Mouse (Mus musculus) liver, embryonic 16.5 days (tissue): ENCODE results near the gene Gm49673. TPM values are rescaled to one million over a fixed set of nuclear protein-coding genes. Genes with fewer than 3 reads are reported as not detected.
"Not testable (repeated sequence)": the region's sequence is repeated elsewhere in the genome, so short reads cannot be mapped to it uniquely, and the experiment has no call there.

Experiments used
- ATAC-seq: fragments of 200-750 bp; cut with Nextera tagmentation; 2 replicates; pipeline ENCODE4 v1.8.0; 2017; ENCODE audit warnings: low read depth, mild to moderate bottlenecking, moderate number of reproducible peaks, moderate library complexity
- H3K27ac ChIP-seq: fragments of 300-500 bp; sonication (generic); 2 replicates; pipeline ENCODE4 v1.5.1; 2014; ENCODE audit warnings: mild to moderate bottlenecking, low read length
- H3K27me3 ChIP-seq: fragments of 300-500 bp; sonication (generic); 2 replicates; pipeline ENCODE4 v1.6.1; 2014; ENCODE audit warnings: low read depth, low read length, mixed read lengths; ENCODE audit not compliant: control insufficient read depth, insufficient read depth
- H3K36me3 ChIP-seq: fragments of 300-500 bp; sonication (generic); 2 replicates; pipeline ENCODE4 v1.6.1; 2014; ENCODE audit warnings: mild to moderate bottlenecking; ENCODE audit not compliant: control insufficient read depth, insufficient read depth
- H3K4me1 ChIP-seq: fragments of 300-500 bp; sonication (generic); 2 replicates; pipeline ENCODE4 v1.6.1; 2014; ENCODE audit warnings: low read depth, low read length, mixed read lengths; ENCODE audit not compliant: control insufficient read depth
- H3K4me2 ChIP-seq: fragments of 300-500 bp; sonication (generic); 2 replicates; pipeline ENCODE4 v1.6.1; 2014; ENCODE audit warnings: low read depth, low read length, mixed read lengths
- H3K4me3 ChIP-seq: fragments of 300-500 bp; sonication (generic); 2 replicates; pipeline ENCODE4 v1.5.1; 2014; ENCODE audit warnings: low read depth, mild to moderate bottlenecking, low read length
- H3K9ac ChIP-seq: fragments of 300-500 bp; sonication (generic); 2 replicates; pipeline ENCODE4 v1.6.1; 2014; ENCODE audit warnings: low read depth, low read length
- H3K9me3 ChIP-seq: fragments of 300-500 bp; sonication (generic); replicated peaks from 2 replicates; pipeline ENCODE4 v1.6.1; 2016; ENCODE audit warnings: low read length; ENCODE audit not compliant: control insufficient read depth
- WGBS: fragments of 180-500 bp; shearing (Covaris S2); extraction: QIAGEN DNeasy Blood & Tissue Kit; methylation state at CpG from one replicate; pipeline ENCODE4 v1.1.7; 2014; ENCODE audit not compliant: insufficient replicate concordance; 5-methylcytosine and 5-hydroxymethylcytosine counted together
- polyA plus RNA-seq: library from polyadenylated mRNA; unstranded; fragments of >200 nt; fragmentation: Nextera tagmentation; extraction: Ambion mirVana; gene quantifications from 2 replicates; pipeline ENCODE4 v1.2.1, GENCODE M21; 2015

Gene Gm49673
- polyA plus RNA-seq, 1 experiment from 2014 or later: not detected

GRCm38 (mm10) chr17:8143802-8144673, 3.5 kb downstream of the Gm49673 start:
- not testable (repeated sequence) for H3K9ac ChIP-seq
- 70% methylated on average over 13 of the region's 14 CpGs for WGBS

DNA sequence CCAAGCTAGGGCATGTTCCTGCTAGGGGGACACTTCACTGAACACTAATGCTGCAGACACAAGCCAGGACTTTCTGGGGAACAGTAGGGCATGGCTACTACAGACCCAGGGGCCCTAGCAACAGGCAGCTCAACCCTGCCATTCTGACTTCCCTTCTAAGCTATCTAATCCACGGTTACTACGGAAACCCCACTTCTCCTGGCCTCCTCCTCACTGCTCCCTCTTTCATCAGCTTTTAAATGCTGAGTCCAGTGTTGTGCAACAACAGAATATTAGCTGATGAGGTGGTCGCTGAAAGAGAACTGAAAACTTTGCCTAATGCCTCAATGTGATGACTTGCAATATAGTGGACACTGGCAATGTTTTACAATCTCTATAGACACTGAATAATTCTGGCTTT, 7.4 kb downstream of the Gm49673 start:
- H3K9me3 ChIP-seq, H3K36me3 ChIP-seq, H3K27ac ChIP-seq, H3K4me3 ChIP-seq, H3K4me1 ChIP-seq, H3K4me2 ChIP-seq, H3K9ac ChIP-seq, ATAC-seq, H3K27me3 ChIP-seq: not testable (repeated sequence)
- 58% methylated on average over 3 of the region's 3 CpGs for WGBS

More at GRCm38 (mm10) chr17:8143802-8144673, 3.5 kb downstream of the Gm49673 start:
- not testable (repeated sequence) for H3K9me3 ChIP-seq, H3K36me3 ChIP-seq, H3K4me3 ChIP-seq, H3K27me3 ChIP-seq, ATAC-seq, H3K4me2 ChIP-seq, H3K4me1 ChIP-seq, H3K27ac ChIP-seq

DNA sequence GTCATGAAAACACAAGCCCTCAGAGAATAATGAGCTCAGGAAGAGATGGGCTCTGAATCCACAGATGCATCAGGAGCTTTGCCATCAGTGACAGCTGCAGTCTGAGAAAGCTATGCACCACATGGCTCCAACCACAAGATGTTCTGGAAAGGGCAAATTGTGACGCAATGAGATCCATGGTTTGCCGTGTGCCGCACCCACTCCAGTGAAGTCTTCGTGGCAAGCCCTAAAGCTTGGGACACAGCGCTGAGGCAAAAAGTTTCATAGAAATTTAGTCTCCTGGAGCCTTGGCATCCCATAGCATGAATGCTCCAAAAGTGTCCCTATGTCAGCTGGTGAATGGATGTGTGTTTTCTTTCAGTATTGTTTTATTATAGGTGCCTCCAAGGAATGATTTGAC, 9.5 kb downstream of the Gm49673 start:
- H3K36me3 ChIP-seq, H3K4me2 ChIP-seq, H3K9me3 ChIP-seq, H3K27me3 ChIP-seq, H3K27ac ChIP-seq, H3K4me1 ChIP-seq, H3K4me3 ChIP-seq, ATAC-seq, H3K9ac ChIP-seq: not testable (repeated sequence)
- 91% methylated on average over 5 of the region's 5 CpGs for WGBS

GRCm38 (mm10) chr17:8130849-8131248, 16.7 kb downstream of the Gm49673 start:
- not testable (repeated sequence) for H3K4me2 ChIP-seq, H3K9ac ChIP-seq, H3K36me3 ChIP-seq, H3K27me3 ChIP-seq, H3K27ac ChIP-seq, H3K9me3 ChIP-seq, H3K4me1 ChIP-seq, H3K4me3 ChIP-seq
- peak; percentile 21; the same call in 1 of the 2 replicates for ATAC-seq
- no CpG with 5 or more reads among the region's 6 CpGs for WGBS

DNA sequence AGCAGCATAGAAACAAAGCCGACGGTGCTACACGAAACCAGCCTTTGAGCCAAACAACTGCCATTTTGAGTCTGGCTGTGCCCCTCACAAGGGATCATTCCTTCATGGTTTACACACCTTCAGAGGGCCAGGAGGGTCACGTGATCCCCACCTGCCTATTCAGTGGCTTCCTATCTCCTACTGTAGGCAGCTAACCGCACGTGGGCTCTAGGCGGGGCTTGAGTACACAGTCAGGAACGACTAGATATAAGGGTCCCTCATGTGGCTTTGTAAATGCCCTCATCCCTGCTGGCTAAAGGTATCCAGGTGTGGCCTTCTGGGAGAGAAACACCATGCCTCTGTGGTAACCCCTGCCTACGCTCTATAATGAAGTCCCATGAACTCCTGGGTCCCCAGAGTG, 18.0 kb downstream of the Gm49673 start:
- not testable (repeated sequence) for H3K4me2 ChIP-seq, H3K27me3 ChIP-seq, H3K36me3 ChIP-seq, H3K27ac ChIP-seq, H3K9me3 ChIP-seq, H3K4me1 ChIP-seq, ATAC-seq, H3K4me3 ChIP-seq, H3K9ac ChIP-seq
- WGBS: 67% methylated on average over 9 of the region's 9 CpGs

GRCm38 (mm10) chr17:8128326-8128993, 19.1 kb downstream of the Gm49673 start:
- H3K4me2 ChIP-seq, ATAC-seq, H3K36me3 ChIP-seq, H3K9ac ChIP-seq, H3K4me1 ChIP-seq, H3K27ac ChIP-seq, H3K27me3 ChIP-seq, H3K9me3 ChIP-seq, H3K4me3 ChIP-seq: not testable (repeated sequence)
- WGBS: no CpG with 5 or more reads among the region's 7 CpGs

GRCm38 (mm10) chr17:8124586-8124985, 23.0 kb downstream of the Gm49673 start:
- not testable (repeated sequence) for ATAC-seq, H3K9ac ChIP-seq, H3K27me3 ChIP-seq, H3K27ac ChIP-seq, H3K4me3 ChIP-seq, H3K4me1 ChIP-seq, H3K9me3 ChIP-seq, H3K36me3 ChIP-seq, H3K4me2 ChIP-seq
- 57% methylated on average over 2 of the region's 6 CpGs for whole genome bisulfite sequencing

- H3K4me3 ChIP-seq, H3K4me2 ChIP-seq, H3K27me3 ChIP-seq, H3K4me1 ChIP-seq, H3K9ac ChIP-seq, ATAC-seq, H3K36me3 ChIP-seq, H3K9me3 ChIP-seq, H3K27ac ChIP-seq: not testable (repeated sequence)
- no CpG with 5 or more reads among the region's 3 CpGs for WGBS
Observed at GRCm38 (mm10) chr17:8122974-8123373, 24.6 kb downstream of the Gm49673 start.

DNA sequence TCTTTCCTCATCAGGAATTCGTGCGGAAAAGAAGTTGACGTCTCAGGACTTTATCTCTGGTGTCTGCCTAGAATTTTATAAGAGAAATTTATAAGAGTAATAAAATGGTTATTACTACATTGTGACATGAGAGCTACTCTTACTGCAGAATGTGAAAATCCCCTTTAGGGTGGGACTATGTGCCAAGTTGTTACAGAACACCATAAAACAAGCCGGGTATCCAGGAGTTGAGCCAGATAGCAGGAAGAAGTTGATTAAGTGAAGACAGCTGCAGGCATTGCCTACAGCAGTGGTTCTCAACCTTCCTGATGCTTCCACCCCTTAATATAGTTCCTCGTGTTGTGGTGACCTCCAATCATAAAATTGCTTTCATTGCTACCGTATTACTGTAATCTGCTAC, 30.7 kb downstream of the Gm49673 start:
- H3K27ac ChIP-seq, H3K36me3 ChIP-seq, H3K9ac ChIP-seq, H3K27me3 ChIP-seq, H3K4me1 ChIP-seq, H3K9me3 ChIP-seq, ATAC-seq, H3K4me2 ChIP-seq, H3K4me3 ChIP-seq: not testable (repeated sequence)
- no CpG with 5 or more reads among the region's 6 CpGs for WGBS
